Mouse (Mus musculus): ENCODE measurements around the gene Matn4. TPM values are rescaled to one million over a fixed set of nuclear protein-coding genes. Genes with fewer than 3 reads are reported as not detected.
A peak's percentile ranks its signal among the peaks of the same experiment; 100 is the strongest.

The Matn4 gene
- polyA plus RNA-seq, 1 experiment from 2014 or later, result 2.0 TPM

GRCm38 (mm10) chr2:164444701-164445100, 39.7 kb upstream of the Matn4 start:
- Histone ChIP-seq H3K9ac (replicated peaks; ENCODE audit: low read length) (no peak overlapping the region), H3K27ac (ENCODE audit: low read length) (no peak overlapping the region), H3K4me2 (replicated peaks; ENCODE audit: low read depth, low read length) (no peak overlapping the region), H3K27me3 (ENCODE audit: insufficient read depth, low read length) (no peaks in the 10 kb centered on the region), H3K9me3 (ENCODE audit: low read length) (no peaks in the 10 kb centered on the region), H3K36me3 (ENCODE audit: insufficient read depth, low read length) (no peaks in the 10 kb centered on the region), H3K4me3 (ENCODE audit: low read length) (no peak overlapping the region), H3K4me1 (ENCODE audit: insufficient read depth, low read length) (peaks cover 26% of the 10 kb centered on the region)
- WGBS, result 81% methylated on average over 2 of the region's 2 CpGs
- no peak for ATAC-seq (ENCODE audit: low FRiP score, low TSS enrichment)

GRCm38 (mm10) chr2:164443460-164444000, 38.6 kb upstream of the Matn4 start, which contains the start of gene Sdc4:
Gene Sdc4 (minus strand): TSS chr2:164443887.
- no peaks in the 10 kb centered on the region for H3K27me3 ChIP-seq (ENCODE audit: insufficient read depth, low read length)
- peak within 1 kb of the TSS; percentile 82 for H3K9ac ChIP-seq (replicated peaks; ENCODE audit: low read length)
- no peak for ATAC-seq (ENCODE audit: low FRiP score, low TSS enrichment)
- peaks cover 38% of the 10 kb centered on the region for H3K4me1 ChIP-seq (ENCODE audit: insufficient read depth, low read length)
- H3K36me3 ChIP-seq (ENCODE audit: insufficient read depth, low read length), result no peaks in the 10 kb centered on the region
- H3K4me2 ChIP-seq (replicated peaks; ENCODE audit: low read depth, low read length), result peak within 1 kb of the TSS; percentile 58
- WGBS, result 8% methylated on average over 18 of the region's 18 CpGs
- H3K9me3 ChIP-seq (ENCODE audit: low read length), result no peaks in the 10 kb centered on the region
- peak within 1 kb of the TSS; percentile 76 for H3K4me3 ChIP-seq (ENCODE audit: low read length)
- H3K27ac ChIP-seq (ENCODE audit: low read length), result peak within 1 kb of the TSS; percentile 87

- Histone ChIP-seq H3K27ac (ENCODE audit: low read length) (peak overlapping the region; percentile 87), H3K9me3 (ENCODE audit: low read length) (no peaks in the 10 kb centered on the region), H3K4me1 (ENCODE audit: insufficient read depth, low read length) (peaks cover 42% of the 10 kb centered on the region), H3K4me3 (ENCODE audit: low read length) (peak overlapping the region; percentile 76), H3K4me2 (replicated peaks; ENCODE audit: low read depth, low read length) (peak overlapping the region; percentile 58), H3K27me3 (ENCODE audit: insufficient read depth, low read length) (no peaks in the 10 kb centered on the region), H3K36me3 (ENCODE audit: insufficient read depth, low read length) (no peaks in the 10 kb centered on the region), H3K9ac (replicated peaks; ENCODE audit: low read length) (peak overlapping the region; percentile 82)
- peak; percentile 95 for ATAC-seq (ENCODE audit: low FRiP score, low TSS enrichment)
- 0% methylated on average over 26 of the region's 26 CpGs for WGBS
These were observed 38.1 kb upstream of the Matn4 start for GRCm38 (mm10) chr2:164443051-164443437.

GRCm38 (mm10) chr2:164442315-164443050, 37.5 kb upstream of the Matn4 start:
- Histone ChIP-seq H3K27me3 (ENCODE audit: insufficient read depth, low read length) (no peaks in the 10 kb centered on the region), H3K4me3 (ENCODE audit: low read length) (peak overlapping the region; percentile 76), H3K9ac (replicated peaks; ENCODE audit: low read length) (peak overlapping the region; percentile 82), H3K9me3 (ENCODE audit: low read length) (no peaks in the 10 kb centered on the region), H3K27ac (ENCODE audit: low read length) (peak overlapping the region; percentile 87), H3K4me1 (ENCODE audit: insufficient read depth, low read length) (peaks cover 48% of the 10 kb centered on the region), H3K4me2 (replicated peaks; ENCODE audit: low read depth, low read length) (peak overlapping the region; percentile 58), H3K36me3 (ENCODE audit: insufficient read depth, low read length) (no peaks in the 10 kb centered on the region)
- ATAC-seq (ENCODE audit: low FRiP score, low TSS enrichment), result peak; percentile 66
- WGBS, result 1% methylated on average over 29 of the region's 29 CpGs

GRCm38 (mm10) chr2:164441731-164442130, 36.8 kb upstream of the Matn4 start:
- peak overlapping the region; percentile 82 for H3K9ac ChIP-seq (replicated peaks; ENCODE audit: low read length)
- H3K4me2 ChIP-seq (replicated peaks; ENCODE audit: low read depth, low read length), result peak overlapping the region; percentile 58
- H3K4me3 ChIP-seq (ENCODE audit: low read length), result peak overlapping the region; percentile 76
- H3K9me3 ChIP-seq (ENCODE audit: low read length), result no peaks in the 10 kb centered on the region
- H3K36me3 ChIP-seq (ENCODE audit: insufficient read depth, low read length), result no peaks in the 10 kb centered on the region
- H3K27me3 ChIP-seq (ENCODE audit: insufficient read depth, low read length), result no peaks in the 10 kb centered on the region
- peak overlapping the region; percentile 87 for H3K27ac ChIP-seq (ENCODE audit: low read length)
- ATAC-seq (ENCODE audit: low FRiP score, low TSS enrichment), result no peak
- WGBS, result 18% methylated on average over 7 of the region's 7 CpGs
- H3K4me1 ChIP-seq (ENCODE audit: insufficient read depth, low read length), result peaks cover 56% of the 10 kb centered on the region

GRCm38 (mm10) chr2:164441155-164441554, 36.2 kb upstream of the Matn4 start:
- H3K4me2 ChIP-seq (replicated peaks; ENCODE audit: low read depth, low read length), result peak overlapping the region; percentile 58
- H3K9me3 ChIP-seq (ENCODE audit: low read length), result no peaks in the 10 kb centered on the region
- 24% methylated on average over 8 of the region's 8 CpGs for WGBS
- peak overlapping the region; percentile 76 for H3K4me3 ChIP-seq (ENCODE audit: low read length)
- no peaks in the 10 kb centered on the region for H3K36me3 ChIP-seq (ENCODE audit: insufficient read depth, low read length)
- H3K27me3 ChIP-seq (ENCODE audit: insufficient read depth, low read length), result no peaks in the 10 kb centered on the region
- ATAC-seq (ENCODE audit: low FRiP score, low TSS enrichment), result no peak
- peak overlapping the region; percentile 82 for H3K9ac ChIP-seq (replicated peaks; ENCODE audit: low read length)
- H3K27ac ChIP-seq (ENCODE audit: low read length), result peak overlapping the region; percentile 87
- H3K4me1 ChIP-seq (ENCODE audit: insufficient read depth, low read length), result peaks cover 61% of the 10 kb centered on the region

- 55% methylated on average over 5 of the region's 5 CpGs for WGBS
- Histone ChIP-seq H3K27me3 (ENCODE audit: insufficient read depth, low read length) (no peaks in the 10 kb centered on the region), H3K9ac (replicated peaks; ENCODE audit: low read length) (0 out of 2 replicates have a peak overlapping the region, but pooled peaks have one; percentile 82), H3K27ac (ENCODE audit: low read length) (0 out of 2 replicates have a peak overlapping the region, but pooled peaks have one; percentile 95), H3K4me1 (ENCODE audit: insufficient read depth, low read length) (peaks cover 70% of the 10 kb centered on the region), H3K36me3 (ENCODE audit: insufficient read depth, low read length) (no peaks in the 10 kb centered on the region), H3K9me3 (ENCODE audit: low read length) (no peaks in the 10 kb centered on the region), H3K4me3 (ENCODE audit: low read length) (peak overlapping the region; percentile 76; the same call in 1 of the 2 replicates), H3K4me2 (replicated peaks; ENCODE audit: low read depth, low read length) (peak overlapping the region; percentile 58)
- ATAC-seq (ENCODE audit: low FRiP score, low TSS enrichment), result no peak
These were observed 35.4 kb upstream of the Matn4 start for GRCm38 (mm10) chr2:164440314-164440713.

GRCm38 (mm10) chr2:164439001-164439421, 34.1 kb upstream of the Matn4 start:
- Histone ChIP-seq H3K4me3 (ENCODE audit: low read length) (peak overlapping the region; percentile 16), H3K27me3 (ENCODE audit: insufficient read depth, low read length) (no peaks in the 10 kb centered on the region), H3K9ac (replicated peaks; ENCODE audit: low read length) (peak overlapping the region; percentile 39; the same call in 1 of the 2 replicates), H3K36me3 (ENCODE audit: insufficient read depth, low read length) (no peaks in the 10 kb centered on the region), H3K4me1 (ENCODE audit: insufficient read depth, low read length) (peaks cover 83% of the 10 kb centered on the region), H3K4me2 (replicated peaks; ENCODE audit: low read depth, low read length) (peak overlapping the region; percentile 45), H3K9me3 (ENCODE audit: low read length) (no peaks in the 10 kb centered on the region), H3K27ac (ENCODE audit: low read length) (peak overlapping the region; percentile 95)
- ATAC-seq (ENCODE audit: low FRiP score, low TSS enrichment), result no peak
- WGBS, result 65% methylated on average over 3 of the region's 3 CpGs

- Histone ChIP-seq H3K4me2 (replicated peaks; ENCODE audit: low read depth, low read length) (peak overlapping the region; percentile 45), H3K4me1 (ENCODE audit: insufficient read depth, low read length) (peaks cover 83% of the 10 kb centered on the region), H3K9me3 (ENCODE audit: low read length) (no peaks in the 10 kb centered on the region), H3K4me3 (ENCODE audit: low read length) (peak overlapping the region; percentile 16), H3K27ac (ENCODE audit: low read length) (peak overlapping the region; percentile 95), H3K9ac (replicated peaks; ENCODE audit: low read length) (0 out of 2 replicates have a peak overlapping the region, but pooled peaks have one; percentile 39), H3K27me3 (ENCODE audit: insufficient read depth, low read length) (no peaks in the 10 kb centered on the region), H3K36me3 (ENCODE audit: insufficient read depth, low read length) (no peaks in the 10 kb centered on the region)
- no peak for ATAC-seq (ENCODE audit: low FRiP score, low TSS enrichment)
- 24% methylated on average over 8 of the region's 8 CpGs for WGBS
These were observed 33.3 kb upstream of the Matn4 start for GRCm38 (mm10) chr2:164438257-164438656.

- ATAC-seq (ENCODE audit: low FRiP score, low TSS enrichment), result peak; percentile 22; the same call in 1 of the 2 replicates
- 19% methylated on average over 6 of the region's 6 CpGs for WGBS
- no peaks in the 10 kb centered on the region for H3K27me3 ChIP-seq (ENCODE audit: insufficient read depth, low read length)
These were observed 32.8 kb upstream of the Matn4 start for GRCm38 (mm10) chr2:164437710-164438109.

More at GRCm38 (mm10) chr2:164437710-164438109, 32.8 kb upstream of the Matn4 start:
- Histone ChIP-seq H3K9ac (replicated peaks; ENCODE audit: low read length) (no peak overlapping the region), H3K4me2 (replicated peaks; ENCODE audit: low read depth, low read length) (peak overlapping the region; percentile 45), H3K27ac (ENCODE audit: low read length) (peak overlapping the region; percentile 95), H3K36me3 (ENCODE audit: insufficient read depth, low read length) (no peaks in the 10 kb centered on the region), H3K4me1 (ENCODE audit: insufficient read depth, low read length) (peaks cover 88% of the 10 kb centered on the region), H3K9me3 (ENCODE audit: low read length) (no peaks in the 10 kb centered on the region), H3K4me3 (ENCODE audit: low read length) (0 out of 2 replicates have a peak overlapping the region, but pooled peaks have one; percentile 16)
